Mouse (Mus musculus): Measurements from ENCODE around the gene Sept9. TPM values are rescaled to one million over a fixed set of nuclear protein-coding genes. Genes with fewer than 3 reads are reported as not detected.

The Sept9 gene
- total and polyA plus RNA-seq, 2 experiments from 2014 or later: 112 TPM

DNA sequence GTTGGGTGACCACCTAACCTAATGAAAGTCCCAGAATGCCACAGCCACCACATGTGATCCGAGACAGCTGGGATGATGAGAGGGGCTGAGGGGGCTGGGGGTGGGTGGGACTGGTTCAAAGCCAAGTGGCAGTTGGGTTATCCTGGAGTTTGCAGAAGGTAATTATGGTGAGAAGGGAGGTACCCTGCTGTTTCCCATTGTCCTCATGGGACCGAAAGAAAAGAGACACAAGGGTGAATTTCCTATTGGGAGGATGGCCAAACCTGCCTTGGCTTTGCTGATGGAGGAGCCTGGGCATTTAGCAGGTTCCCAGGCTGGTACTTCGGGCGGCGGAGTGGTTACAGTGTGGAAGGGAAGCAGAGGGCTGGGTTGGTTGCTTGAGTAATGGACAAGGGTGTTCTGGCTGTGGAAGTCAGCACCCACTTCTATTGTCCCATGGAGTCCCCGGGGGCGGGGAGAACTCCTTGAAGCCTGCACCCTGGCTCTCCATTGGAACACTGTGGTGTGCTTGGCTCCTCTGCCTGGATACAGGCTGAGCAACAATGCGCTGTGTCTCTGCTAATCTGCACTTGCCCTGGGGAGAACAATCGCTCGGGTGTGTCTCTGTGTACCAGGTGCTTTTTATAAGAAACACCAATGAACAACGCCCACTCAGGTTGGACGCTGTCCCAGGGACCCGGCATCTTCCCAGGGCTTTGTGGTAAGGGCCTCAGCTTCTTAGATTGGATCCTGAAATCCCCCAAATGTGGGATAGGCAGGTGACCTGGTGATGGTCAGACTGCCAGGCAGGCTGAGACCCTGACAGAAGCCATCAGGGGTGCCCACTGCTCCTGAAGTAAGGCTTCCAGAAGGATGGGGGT is 64.9 kb downstream of the Sept9 start:
- 59% methylated on average over 13 of the region's 13 CpGs for WGBS
- H3K4me3 ChIP-seq (ENCODE audit: low read depth, low read length): no peak overlapping the region
- no peak overlapping the region for H3K27ac ChIP-seq (ENCODE audit: low read depth, low read length)
- no peak overlapping the region for H3K4me2 ChIP-seq (ENCODE audit: low read depth)
- H3K36me3 ChIP-seq (ENCODE audit: insufficient read depth): no peaks in the 10 kb centered on the region
- no peaks in the 10 kb centered on the region for H3K27me3 ChIP-seq (ENCODE audit: insufficient read depth, low read length)
- H3K9ac ChIP-seq: no peak overlapping the region
- no peaks in the 10 kb centered on the region for H3K9me3 ChIP-seq (ENCODE audit: low read length)
- H3K4me1 ChIP-seq (ENCODE audit: insufficient read depth): peaks cover 8% of the 10 kb centered on the region; the same call in 1 of the 2 replicates
- ATAC-seq (no peak), DNase-seq (no peak)
- TF ChIP-seq CTCF (IDR thresholded peaks at IDR 0.05; ENCODE audit: low read depth): no peak

DNA sequence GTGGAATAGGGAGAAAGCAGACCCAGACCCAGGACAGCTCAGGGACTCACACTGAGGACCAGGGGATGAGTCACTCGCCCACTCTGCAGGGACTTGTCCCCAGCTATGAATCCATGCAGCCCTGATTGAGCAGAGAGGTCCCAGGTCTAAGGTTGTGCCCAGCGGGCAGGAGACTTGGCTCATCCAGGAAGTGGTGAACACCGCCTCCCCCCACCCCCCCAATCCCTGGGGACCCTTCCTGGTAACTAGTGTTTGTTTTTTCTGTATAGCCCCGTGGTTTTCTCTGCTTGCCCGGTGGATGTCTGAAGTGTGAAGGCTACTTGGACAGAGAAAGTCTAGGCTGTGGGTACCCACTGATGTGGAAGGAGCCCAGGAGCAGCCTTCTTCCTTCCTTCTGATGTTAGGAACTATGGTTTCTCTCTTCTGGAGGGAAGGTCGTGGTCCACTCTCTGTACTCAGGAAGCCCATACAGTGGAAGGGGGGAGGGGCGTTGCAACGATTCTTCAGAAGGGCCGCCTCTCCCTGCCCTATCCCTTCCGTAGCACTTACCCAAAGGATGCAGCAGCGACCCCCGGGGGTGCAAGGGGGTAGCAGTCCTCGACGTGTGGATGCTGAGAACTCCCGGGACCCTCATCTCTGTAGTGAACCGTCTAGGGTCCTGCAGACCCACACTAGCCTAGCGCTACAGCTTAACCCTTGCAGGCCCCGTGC is 66.0 kb downstream of the Sept9 start:
- Histone ChIP-seq H3K4me1 (ENCODE audit: insufficient read depth) (peaks cover 10% of the 10 kb centered on the region; the same call in 1 of the 2 replicates), H3K4me3 (ENCODE audit: low read depth, low read length) (peak overlapping the region; percentile 45), H3K9me3 (ENCODE audit: low read length) (no peaks in the 10 kb centered on the region), H3K27me3 (ENCODE audit: insufficient read depth, low read length) (no peaks in the 10 kb centered on the region), H3K9ac (peak overlapping the region; percentile 52; the same call in 1 of the 2 replicates), H3K27ac (ENCODE audit: low read depth, low read length) (no peak overlapping the region; the same call in 1 of the 2 replicates), H3K4me2 (ENCODE audit: low read depth) (peak overlapping the region; percentile 89), H3K36me3 (ENCODE audit: insufficient read depth) (no peaks in the 10 kb centered on the region)
- peak; percentile 46 for DNase-seq
- WGBS: 8% methylated on average over 18 of the region's 18 CpGs
- peak; percentile 44 for TF ChIP-seq CTCF (IDR thresholded peaks at IDR 0.05; ENCODE audit: low read depth)
- peak; percentile 38 for ATAC-seq

DNA sequence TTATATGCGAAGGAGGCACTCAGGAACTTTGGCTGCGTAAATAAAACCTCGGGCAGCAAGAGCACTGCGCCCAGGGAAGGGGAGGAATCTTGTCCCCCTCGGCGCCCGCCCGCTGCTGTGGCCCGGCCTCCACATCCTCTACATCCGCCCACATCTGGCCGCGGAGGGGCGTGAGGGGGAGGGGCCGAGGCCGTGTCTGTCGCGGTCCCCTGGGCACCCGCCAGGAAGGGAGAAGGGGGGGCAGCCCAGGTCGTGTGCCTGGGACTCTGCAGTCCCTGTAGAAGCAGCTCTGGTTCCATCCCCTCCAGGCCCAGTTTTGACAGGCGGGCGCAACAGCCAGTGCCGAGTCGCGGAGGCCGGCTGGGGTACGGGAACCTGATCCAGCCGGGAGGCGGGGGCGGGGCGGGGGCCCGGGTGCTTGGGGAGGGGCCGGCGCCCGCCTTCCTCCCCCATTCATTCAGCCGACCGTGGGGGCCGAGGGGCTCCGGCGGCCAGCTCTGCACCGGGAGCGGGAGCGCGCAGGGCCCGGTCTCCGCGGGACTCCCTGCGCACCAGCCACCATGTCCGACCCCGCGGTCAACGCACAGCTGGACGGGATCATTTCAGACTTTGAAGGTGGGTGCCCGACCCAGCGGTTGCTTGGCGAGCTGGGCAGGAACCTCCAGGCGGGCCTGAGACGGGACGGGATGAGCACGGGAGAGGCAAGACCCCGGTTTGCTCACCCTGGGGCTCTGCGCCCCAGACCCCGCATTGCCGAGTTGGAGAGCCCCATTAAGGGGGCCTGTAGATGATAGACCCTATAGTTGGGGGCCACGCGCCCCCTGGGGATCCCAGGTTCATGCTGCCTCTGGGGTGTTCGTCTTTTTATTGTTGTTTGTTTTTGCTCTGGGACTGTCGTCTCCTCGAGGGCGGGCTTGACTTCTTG is 66.8 kb downstream of the Sept9 start:
- no peak for TF ChIP-seq CTCF (IDR thresholded peaks at IDR 0.05; ENCODE audit: low read depth)
- H3K4me2 ChIP-seq (ENCODE audit: low read depth): peak overlapping the region; percentile 89
- ATAC-seq: peak; percentile 67
- under 1% methylated on average over 67 of the region's 69 CpGs for WGBS
- H3K9me3 ChIP-seq (ENCODE audit: low read length): no peaks in the 10 kb centered on the region
- H3K27ac ChIP-seq (ENCODE audit: low read depth, low read length): peak overlapping the region; percentile 24; the same call in 1 of the 2 replicates
- no peaks in the 10 kb centered on the region for H3K27me3 ChIP-seq (ENCODE audit: insufficient read depth, low read length)
- peaks cover 10% of the 10 kb centered on the region; the same call in 1 of the 2 replicates for H3K4me1 ChIP-seq (ENCODE audit: insufficient read depth)
- peak overlapping the region; percentile 45 for H3K4me3 ChIP-seq (ENCODE audit: low read depth, low read length)
- no peaks in the 10 kb centered on the region for H3K36me3 ChIP-seq (ENCODE audit: insufficient read depth)
- DNase-seq: peak; percentile 57
- H3K9ac ChIP-seq: peak overlapping the region; percentile 52

DNA sequence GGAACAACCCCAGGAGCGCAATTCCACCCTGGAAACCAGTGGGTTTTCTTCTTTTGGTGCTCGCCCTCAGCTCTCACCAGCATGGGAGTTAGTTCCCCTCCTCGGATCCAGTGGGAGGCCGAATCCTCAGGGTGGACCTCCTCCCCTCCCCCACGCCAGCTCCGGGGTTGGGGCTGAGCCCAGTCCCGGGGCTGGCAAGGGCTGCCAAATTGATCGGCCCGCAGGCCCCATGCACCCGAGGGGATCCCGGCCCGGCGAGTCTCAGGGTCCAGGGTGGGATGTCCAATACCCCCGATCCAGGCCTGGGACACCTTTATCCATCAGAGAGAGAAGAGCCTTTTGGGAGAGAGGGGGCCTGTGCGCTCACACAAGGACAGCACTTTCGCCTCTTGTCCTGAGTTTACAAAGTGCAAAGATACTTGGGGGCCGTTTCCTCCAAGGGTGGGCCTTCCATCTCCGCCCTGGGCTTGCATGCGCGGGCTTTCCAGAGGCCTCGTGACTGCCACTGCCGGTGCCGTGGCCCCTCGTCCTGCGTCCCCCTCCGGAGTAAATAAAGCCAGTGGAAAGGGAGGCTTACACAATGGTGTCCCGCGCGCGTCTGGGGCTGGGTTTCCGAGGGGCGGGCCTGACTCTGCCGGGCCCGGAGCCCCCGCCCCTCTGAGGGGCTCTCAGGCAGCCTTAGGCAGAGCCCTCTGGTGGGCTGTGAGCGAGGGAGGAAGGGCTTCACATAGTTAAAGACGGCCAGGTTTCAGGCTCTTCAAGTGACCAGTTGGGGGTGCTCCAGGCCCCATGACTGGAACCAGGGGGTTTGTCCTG is 67.7 kb downstream of the Sept9 start:
- Histone ChIP-seq H3K9me3 (ENCODE audit: low read length) (no peaks in the 10 kb centered on the region), H3K27ac (ENCODE audit: low read depth, low read length) (peak overlapping the region; percentile 24; the same call in 1 of the 2 replicates), H3K4me1 (ENCODE audit: insufficient read depth) (peaks cover 10% of the 10 kb centered on the region; the same call in 1 of the 2 replicates), H3K9ac (peak overlapping the region; percentile 52), H3K36me3 (ENCODE audit: insufficient read depth) (no peaks in the 10 kb centered on the region), H3K4me3 (ENCODE audit: low read depth, low read length) (peak overlapping the region; percentile 45), H3K27me3 (ENCODE audit: insufficient read depth, low read length) (no peaks in the 10 kb centered on the region), H3K4me2 (ENCODE audit: low read depth) (peak overlapping the region; percentile 89)
- DNase-seq (peak; percentile 65), ATAC-seq (peak; percentile 69)
- WGBS: 2% methylated on average over 37 of the region's 37 CpGs
- TF ChIP-seq CTCF (IDR thresholded peaks at IDR 0.05; ENCODE audit: low read depth): peak; percentile 58

DNA sequence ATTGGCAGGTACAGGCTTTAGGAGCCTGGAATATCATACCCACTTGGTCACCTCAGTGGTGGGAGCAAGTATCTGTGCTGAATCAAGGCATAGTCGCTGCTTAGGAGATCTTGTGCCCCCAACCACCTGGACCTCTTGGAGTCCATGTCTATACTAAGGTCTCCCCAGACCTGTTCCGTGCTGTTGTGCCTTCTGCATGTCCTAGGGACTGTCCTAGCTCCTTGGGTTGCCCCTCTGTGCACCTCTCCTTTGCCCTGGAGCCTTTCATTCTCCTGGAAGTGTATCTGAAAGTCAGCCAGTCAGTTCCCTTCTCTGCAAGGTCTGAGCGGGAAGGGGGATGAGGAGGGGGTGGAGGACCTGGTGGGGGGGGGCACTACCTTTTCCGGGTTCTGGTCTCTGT is 68.4 kb downstream of the Sept9 start:
- WGBS: 23% methylated on average over 4 of the region's 4 CpGs
- no peak for DNase-seq
- no peaks in the 10 kb centered on the region for H3K36me3 ChIP-seq (ENCODE audit: insufficient read depth)
- peaks cover 10% of the 10 kb centered on the region; the same call in 1 of the 2 replicates for H3K4me1 ChIP-seq (ENCODE audit: insufficient read depth)
- H3K4me2 ChIP-seq (ENCODE audit: low read depth): peak overlapping the region; percentile 89
- H3K9me3 ChIP-seq (ENCODE audit: low read length): no peaks in the 10 kb centered on the region
- H3K27me3 ChIP-seq (ENCODE audit: insufficient read depth, low read length): no peaks in the 10 kb centered on the region
- no peak overlapping the region for H3K27ac ChIP-seq (ENCODE audit: low read depth, low read length)
- H3K4me3 ChIP-seq (ENCODE audit: low read depth, low read length): no peak overlapping the region
- H3K9ac ChIP-seq: no peak overlapping the region
- no peak for ATAC-seq
- no peak for TF ChIP-seq CTCF (IDR thresholded peaks at IDR 0.05; ENCODE audit: low read depth)
